ENCODE assay signal across 7 mouse cellular contexts in the genomic region with DNA sequence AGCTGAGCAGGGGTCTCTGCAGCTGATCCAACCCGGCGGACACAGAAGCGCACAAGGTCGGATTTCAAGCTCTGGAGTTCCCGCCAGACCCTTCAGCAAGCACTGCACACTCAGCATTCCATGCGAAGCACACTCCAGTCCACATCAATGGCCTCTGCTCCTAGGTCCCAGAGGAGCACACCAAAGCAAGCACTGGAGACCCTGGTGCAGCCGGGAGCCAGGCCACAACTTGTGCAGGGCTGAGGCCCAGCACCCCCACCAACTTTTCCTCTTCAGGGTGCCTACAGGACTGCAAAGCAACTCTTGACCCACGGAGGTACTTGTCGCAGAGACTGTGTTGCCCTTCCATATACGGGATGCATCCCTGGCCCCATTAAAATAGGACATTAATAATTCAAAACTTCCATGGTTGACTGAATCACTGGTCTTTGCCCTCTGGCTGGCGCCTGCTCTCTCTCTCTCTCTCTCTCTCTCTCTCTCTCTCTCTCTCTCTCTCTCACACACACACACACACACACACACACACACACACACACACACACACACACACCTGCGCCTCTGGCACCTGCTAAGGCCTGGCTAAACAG.
DNase-seq lines count a peak whose midpoint lies in the region; ATAC-seq and TF ChIP-seq lines count a peak whose summit lies in the region.

No protein-coding gene starts in this region.

- peak overlapping the region; percentile 58; the same call in 1 of the 2 replicates for H3K9ac ChIP-seq in lung, embryonic 14.5 days
- H3K9ac ChIP-seq in forebrain, embryonic 16.5 days (replicated peaks; ENCODE audit: low read depth, low read length) = peak overlapping the region; percentile 83
- H3K9ac ChIP-seq in limb, embryonic 12.5 days (replicated peaks) = no peak overlapping the region; the same call in 1 of the 2 replicates

- H3K9me3 ChIP-seq in lung, embryonic 14.5 days (ENCODE audit: low read depth, low read length) = no peaks in the 10 kb centered on the region
- peaks cover 3% of the 10 kb centered on the region; the same call in 1 of the 2 replicates for H3K9me3 ChIP-seq in forebrain, embryonic 16.5 days (ENCODE audit: control insufficient read depth, low read length)
- peaks cover 4% of the 10 kb centered on the region; the same call in 1 of the 2 replicates for H3K9me3 ChIP-seq in limb, embryonic 12.5 days

- ATAC-seq in lung, embryonic 14.5 days (ENCODE audit: insufficient read depth) = no peak
- ATAC-seq in forebrain, embryonic 16.5 days = no peak
- ATAC-seq in limb, embryonic 12.5 days (ENCODE audit: insufficient number of reproducible peaks, insufficient read depth, low FRiP score, low TSS enrichment, low read depth) = no peak

- DNase-seq in lung, embryonic 14.5 days = no peak
- no peak for DNase-seq in lung, postnatal 10 days
- no peak for DNase-seq in spleen, postnatal 4 days (ENCODE audit: low spot score in 2 of 2)
- no peak for DNase-seq in cerebellum, postnatal 10 days

- H3K4me3 ChIP-seq in lung, embryonic 14.5 days (ENCODE audit: low read depth, low read length) = peak overlapping the region; percentile 61
- H3K4me3 ChIP-seq in forebrain, embryonic 16.5 days (replicated peaks; ENCODE audit: low read length) = peak overlapping the region; percentile 76
- peak overlapping the region; percentile 62 for H3K4me3 ChIP-seq in limb, embryonic 12.5 days (replicated peaks)
- peak overlapping the region; percentile 59 for H3K4me3 ChIP-seq in olfactory bulb, adult 2 months (ENCODE audit: insufficient read depth, low read depth, low read length)

- no peaks in the 10 kb centered on the region for H3K36me3 ChIP-seq in lung, embryonic 14.5 days (ENCODE audit: insufficient read depth)
- H3K36me3 ChIP-seq in forebrain, embryonic 16.5 days (ENCODE audit: control insufficient read depth, insufficient read depth) = no peaks in the 10 kb centered on the region
- no peaks in the 10 kb centered on the region for H3K36me3 ChIP-seq in limb, embryonic 12.5 days

- 26% methylated on average over 12 of the region's 12 CpGs for WGBS in lung, embryonic 14.5 days
- WGBS in forebrain, embryonic 16.5 days = 18% methylated on average over 12 of the region's 12 CpGs
- WGBS in limb, embryonic 12.5 days = 20% methylated on average over 12 of the region's 12 CpGs
- WGBS in olfactory bulb, adult 2 months = 42% methylated on average over 12 of the region's 12 CpGs

- H3K27me3 ChIP-seq in lung, embryonic 14.5 days (ENCODE audit: insufficient read depth, low read length) = peaks cover 9% of the 10 kb centered on the region; the same call in 1 of the 2 replicates
- no peaks in the 10 kb centered on the region for H3K27me3 ChIP-seq in forebrain, embryonic 16.5 days (replicated peaks; ENCODE audit: control insufficient read depth, insufficient read depth, low read length)
- peaks cover 38% of the 10 kb centered on the region for H3K27me3 ChIP-seq in limb, embryonic 12.5 days

- peak overlapping the region; percentile 98 for H3K4me2 ChIP-seq in lung, embryonic 14.5 days
- H3K4me2 ChIP-seq in forebrain, embryonic 16.5 days (ENCODE audit: low read length) = peak overlapping the region; percentile 92
- peak overlapping the region; percentile 93 for H3K4me2 ChIP-seq in limb, embryonic 12.5 days

- H3K4me1 ChIP-seq in lung, embryonic 14.5 days (ENCODE audit: insufficient read depth) = peaks cover 11% of the 10 kb centered on the region
- peaks cover 26% of the 10 kb centered on the region for H3K4me1 ChIP-seq in forebrain, embryonic 16.5 days (replicated peaks; ENCODE audit: control insufficient read depth, insufficient read depth, low read length)
- peaks cover 27% of the 10 kb centered on the region for H3K4me1 ChIP-seq in limb, embryonic 12.5 days (replicated peaks)
- H3K4me1 ChIP-seq in olfactory bulb, adult 2 months (ENCODE audit: control insufficient read depth, insufficient read depth, low read length) = peaks cover 21% of the 10 kb centered on the region

- H3K27ac ChIP-seq in lung, embryonic 14.5 days (ENCODE audit: low read depth) = no peak overlapping the region; the same call in 1 of the 2 replicates
- H3K27ac ChIP-seq in forebrain, embryonic 16.5 days (ENCODE audit: low read length) = no peak overlapping the region
- no peak overlapping the region for H3K27ac ChIP-seq in limb, embryonic 12.5 days
- no peak overlapping the region for H3K27ac ChIP-seq in olfactory bulb, adult 2 months (ENCODE audit: insufficient read depth, low read depth, low read length)

- TF ChIP-seq POLR2A in olfactory bulb, adult 2 months (IDR thresholded peaks at IDR 0.05; ENCODE audit: insufficient read depth, low read depth, low read length) = no peak

- TF ChIP-seq CTCF in lung, embryonic 14.5 days (IDR thresholded peaks at IDR 0.05; ENCODE audit: low read depth) = no peak
- no peak for TF ChIP-seq CTCF in olfactory bulb, adult 2 months (IDR thresholded peaks at IDR 0.05; ENCODE audit: insufficient read depth, low read depth, low read length)
